Mouse (Mus musculus): ENCODE data around the gene Gm45337.
"Not testable (repeated sequence)": the region's sequence is repeated elsewhere in the genome, so short reads cannot be mapped to it uniquely, and the experiment has no call there.

- not testable (repeated sequence) for TF ChIP-seq CTCF, EP300 (IDR thresholded peaks at IDR 0.05; ENCODE audit: low read depth)
Observed at GRCm38 (mm10) chr7:142165639-142166038, 21.2 kb upstream of the Gm45337 start, which contains the start of gene Gm4553.

Measured in liver, postnatal 0 days (tissue).